Mouse (Mus musculus) ovary, postnatal 14 days (tissue): Measurements from ENCODE around the gene Rgs8.

ENCODE experiments used
- DNase-seq: peaks from one replicate; pipeline ENCODE4 v3.0.0; 2022; ENCODE audit warnings: low spot score

Gene Rgs8

DNA sequence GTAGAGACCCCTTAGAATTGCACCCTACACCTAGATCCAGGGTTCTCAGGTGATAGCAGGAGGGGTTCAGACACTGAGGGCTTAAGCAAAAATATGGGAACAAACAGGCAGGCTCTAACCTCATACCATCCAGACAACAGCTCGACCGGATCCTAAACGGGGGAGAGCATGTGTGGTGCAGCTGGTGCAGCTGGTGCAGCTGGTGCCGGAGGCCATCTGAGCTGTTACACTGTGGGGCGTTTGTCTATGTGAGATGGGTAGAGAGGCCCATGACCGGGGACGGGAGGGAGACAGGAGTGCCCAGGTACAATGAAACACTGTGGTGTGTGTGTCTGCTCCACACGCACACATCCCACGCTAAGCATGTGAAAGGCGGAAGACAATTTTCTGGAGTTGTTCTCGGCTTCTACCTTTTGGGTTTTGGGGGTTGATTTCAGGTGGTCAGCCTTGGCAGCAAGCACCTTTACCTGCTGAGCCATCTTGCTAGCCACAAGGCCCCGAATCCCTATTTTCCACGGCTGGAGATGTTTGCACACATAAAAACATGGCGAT, 93.4 kb downstream of the Rgs8 start:
- DNase-seq = no peak

DNA sequence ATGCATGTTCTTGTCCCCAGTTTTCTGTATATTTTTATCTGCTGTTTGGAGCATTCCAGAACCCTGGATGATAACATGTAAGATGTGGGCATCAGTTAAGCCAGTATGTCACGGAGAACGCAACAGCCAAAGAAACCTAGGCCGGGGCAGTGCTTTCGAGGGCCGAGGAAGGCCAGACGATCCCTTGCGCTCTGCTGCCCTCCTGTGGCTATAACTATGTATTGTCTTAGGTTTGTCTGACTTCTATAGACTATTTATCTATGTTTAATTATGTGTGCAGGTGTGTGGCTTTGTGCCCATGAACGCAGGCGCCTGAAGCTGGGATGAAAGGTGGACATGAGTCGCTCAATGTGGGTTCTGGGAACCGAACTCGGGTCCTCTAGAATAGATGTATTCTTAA, 93.9 kb downstream of the Rgs8 start:
- DNase-seq = peak; percentile 70

DNA sequence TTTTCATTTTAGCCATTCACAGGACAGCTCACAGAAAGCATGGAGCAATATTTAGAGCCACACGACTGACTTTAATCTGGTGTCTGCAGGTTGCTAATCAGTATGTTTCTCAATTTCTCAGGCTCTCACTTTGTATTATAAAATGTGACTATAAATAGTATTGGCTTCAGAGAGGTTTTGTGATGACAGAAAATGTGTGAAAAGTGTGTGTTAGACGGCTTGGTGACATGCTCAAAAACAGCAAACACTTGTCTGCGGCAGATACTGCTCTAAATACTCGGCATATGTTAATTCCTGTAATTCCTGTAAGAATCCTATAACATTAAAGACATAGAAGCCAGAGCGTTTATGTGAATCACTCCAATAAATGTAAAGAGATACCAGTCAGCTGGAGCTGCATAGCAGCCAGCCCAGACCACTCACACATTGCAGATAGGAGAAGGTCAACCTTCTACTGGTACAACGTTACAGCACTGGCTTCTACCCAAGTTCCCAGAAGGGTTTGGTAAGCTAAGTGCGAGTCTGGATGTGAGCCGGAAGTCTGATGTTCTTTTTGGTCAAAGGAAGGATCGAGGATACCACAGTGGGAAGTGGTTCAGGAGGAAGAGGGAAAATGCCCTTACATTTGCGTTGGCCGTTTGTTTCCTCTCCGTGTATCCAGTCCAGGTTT, 95.2 kb downstream of the Rgs8 start:
- DNase-seq = no peak

DNA sequence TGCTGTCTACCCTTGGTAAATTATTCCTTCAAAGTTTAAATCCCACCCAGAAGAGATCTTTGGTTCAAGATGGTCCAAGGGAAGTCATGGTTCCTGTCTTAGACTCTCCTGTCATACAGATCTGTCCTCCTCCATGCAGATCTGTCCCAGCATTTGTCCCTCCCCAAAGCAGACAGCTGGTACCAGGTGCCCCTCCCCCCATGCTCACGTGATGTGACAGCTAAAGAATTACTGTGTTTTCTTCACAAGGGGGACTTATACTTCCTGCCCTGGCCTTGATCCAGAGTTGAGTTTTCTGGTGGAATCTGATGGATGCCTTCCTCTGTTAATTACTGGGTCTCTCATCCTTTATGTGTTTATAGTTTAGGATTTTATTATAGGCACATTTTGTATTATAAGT, 95.7 kb downstream of the Rgs8 start:
- DNase-seq = no peak

DNA sequence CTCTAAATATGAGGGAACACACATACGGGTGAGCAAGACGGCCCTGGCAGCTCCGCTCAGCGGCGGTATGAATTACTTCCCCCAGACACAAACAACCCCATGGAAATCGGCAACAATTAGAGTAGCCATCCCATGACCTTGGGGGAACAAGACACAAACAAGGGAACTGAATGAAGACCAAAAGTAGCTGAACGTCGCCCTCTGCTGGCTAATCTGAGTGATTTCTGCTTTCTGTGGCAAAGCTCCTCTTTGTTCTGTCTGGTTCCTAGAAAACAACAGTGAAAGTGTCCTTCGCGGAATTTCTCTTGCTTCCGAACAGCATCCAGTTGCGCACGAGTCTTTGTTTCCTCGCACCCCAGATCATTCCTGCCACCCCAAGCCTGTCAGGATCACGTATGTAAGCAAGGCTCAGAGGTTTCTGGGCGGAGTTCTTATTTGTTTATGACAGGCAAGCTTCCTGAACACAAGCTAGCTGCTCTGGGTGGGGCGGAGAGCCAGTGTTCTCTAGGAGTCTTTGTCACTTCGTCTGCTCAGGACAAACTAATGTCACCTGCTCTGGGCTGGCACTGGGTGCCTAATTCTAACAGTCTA, 96.5 kb downstream of the Rgs8 start, which contains the start of gene Rnasel:
Gene Rnasel, plus strand, starts transcription at position 216 of the 591 bp plus-strand sequence.
- DNase-seq = peak; percentile 56
